Mouse (Mus musculus): ENCODE results near the gene Tmem161a.
A peak's percentile ranks its signal among the peaks of the same experiment; 100 is the strongest.

Gene Tmem161a

GRCm38 (mm10) chr8:70163316-70163715, 8.8 kb upstream of the Tmem161a start:
- no peak for DNase-seq

GRCm38 (mm10) chr8:70166504-70167110, 5.5 kb upstream of the Tmem161a start:
- DNase-seq, result peak; percentile 80

GRCm38 (mm10) chr8:70170116-70170515, 2.0 kb upstream of the Tmem161a start:
- DNase-seq, result no peak

GRCm38 (mm10) chr8:70170748-70171147, 1.4 kb upstream of the Tmem161a start:
- DNase-seq, result no peak

GRCm38 (mm10) chr8:70171240-70171639, 916 bp upstream of the Tmem161a start:
- no peak for DNase-seq

- DNase-seq, result no peak
These were observed 1.2 kb downstream of the Tmem161a start for GRCm38 (mm10) chr8:70173320-70173719.

GRCm38 (mm10) chr8:70174079-70174478, 1.9 kb downstream of the Tmem161a start:
- DNase-seq, result no peak

- no peak for DNase-seq
These were observed 6.1 kb downstream of the Tmem161a start for GRCm38 (mm10) chr8:70178231-70178630.

GRCm38 (mm10) chr8:70179082-70179481, 6.9 kb downstream of the Tmem161a start:
- DNase-seq, result no peak

- DNase-seq, result no peak
These were observed 9.2 kb downstream of the Tmem161a start for GRCm38 (mm10) chr8:70181212-70181902.

- DNase-seq, result no peak
These were observed 9.7 kb downstream of the Tmem161a start for GRCm38 (mm10) chr8:70181903-70182252.

- DNase-seq, result no peak
These were observed 11.0 kb downstream of the Tmem161a start for GRCm38 (mm10) chr8:70183194-70183593.

GRCm38 (mm10) chr8:70188707-70189106, 16.6 kb downstream of the Tmem161a start:
- no peak for DNase-seq

- no peak for DNase-seq
These were observed 21.1 kb downstream of the Tmem161a start for GRCm38 (mm10) chr8:70193238-70193637.

GRCm38 (mm10) chr8:70194191-70194590, 22.0 kb downstream of the Tmem161a start:
- DNase-seq, result no peak

GRCm38 (mm10) chr8:70195762-70196161, 23.6 kb downstream of the Tmem161a start:
- no peak for DNase-seq

GRCm38 (mm10) chr8:70197603-70198002, 25.4 kb downstream of the Tmem161a start:
- no peak for DNase-seq

GRCm38 (mm10) chr8:70200098-70200681, 28.0 kb downstream of the Tmem161a start:
- no peak for DNase-seq

- no peak for DNase-seq
These were observed 29.3 kb downstream of the Tmem161a start for GRCm38 (mm10) chr8:70201417-70201816.

- no peak for DNase-seq
These were observed 30.9 kb downstream of the Tmem161a start for GRCm38 (mm10) chr8:70203072-70203471.

GRCm38 (mm10) chr8:70204757-70205156, 32.6 kb downstream of the Tmem161a start:
- no peak for DNase-seq

- DNase-seq, result no peak
These were observed 36.0 kb downstream of the Tmem161a start for GRCm38 (mm10) chr8:70208130-70208529.

- no peak for DNase-seq
These were observed 38.4 kb downstream of the Tmem161a start for GRCm38 (mm10) chr8:70210538-70210937.

- no peak for DNase-seq
These were observed 39.1 kb downstream of the Tmem161a start for GRCm38 (mm10) chr8:70211275-70211674.

Measured in right cerebral cortex, postnatal 4 days (tissue).